Mouse (Mus musculus): ENCODE results near the gene Slc2a10. TPM values are rescaled to one million over a fixed set of nuclear protein-coding genes. Genes with fewer than 3 reads are reported as not detected.
"Not testable (repeated sequence)": the region's sequence is repeated elsewhere in the genome, so short reads cannot be mapped to it uniquely, and the experiment has no call there.

Gene Slc2a10
- polyA plus RNA-seq, 1 experiment from 2014 or later: 7.2 TPM

GRCm38 (mm10) chr2:165510914-165511458 lies 7.4 kb downstream of the Slc2a10 start:
- WGBS: 70% methylated on average over 2 of the region's 2 CpGs
- not testable (repeated sequence) for ATAC-seq (ENCODE audit: insufficient read depth, low FRiP score, low read depth); H3K36me3 ChIP-seq

GRCm38 (mm10) chr2:165511530-165511929 lies 7.9 kb downstream of the Slc2a10 start:
- peaks cover 13% of the 10 kb centered on the region; the same call in 1 of the 2 replicates for H3K4me1 ChIP-seq
- not testable (repeated sequence) for H3K36me3 ChIP-seq; H3K9ac ChIP-seq; H3K4me3 ChIP-seq (replicated peaks); H3K27me3 ChIP-seq (replicated peaks); H3K4me2 ChIP-seq; ATAC-seq (ENCODE audit: insufficient read depth, low FRiP score, low read depth); H3K9me3 ChIP-seq; H3K27ac ChIP-seq
- 80% methylated on average over 4 of the region's 4 CpGs for WGBS

More at GRCm38 (mm10) chr2:165510914-165511458, 7.4 kb downstream of the Slc2a10 start:
- not testable (repeated sequence) for H3K27me3 ChIP-seq (replicated peaks); H3K4me2 ChIP-seq; H3K9me3 ChIP-seq; H3K4me3 ChIP-seq (replicated peaks); H3K9ac ChIP-seq; H3K27ac ChIP-seq
- H3K4me1 ChIP-seq: peaks cover 13% of the 10 kb centered on the region; the same call in 1 of the 2 replicates

- no peak for ATAC-seq (ENCODE audit: insufficient read depth, low FRiP score, low read depth)
- Histone ChIP-seq H3K9ac (no peak overlapping the region), H3K4me2 (no peak overlapping the region), H3K27ac (no peak overlapping the region), H3K4me1 (peaks cover 13% of the 10 kb centered on the region; the same call in 1 of the 2 replicates), H3K36me3 (0 out of 2 replicates have a peak, but pooled peaks cover 3% of the 10 kb centered on the region), H3K27me3 (replicated peaks) (no peaks in the 10 kb centered on the region), H3K9me3 (no peaks in the 10 kb centered on the region), H3K4me3 (replicated peaks) (no peak overlapping the region)
- WGBS: 29% methylated on average over 7 of the region's 7 CpGs
These were observed 8.8 kb downstream of the Slc2a10 start for GRCm38 (mm10) chr2:165512426-165512825.

- 0 out of 2 replicates have a peak, but pooled peaks cover 3% of the 10 kb centered on the region for H3K36me3 ChIP-seq
- H3K27me3 ChIP-seq (replicated peaks): no peaks in the 10 kb centered on the region
- H3K9me3 ChIP-seq: no peaks in the 10 kb centered on the region
- ATAC-seq (ENCODE audit: insufficient read depth, low FRiP score, low read depth): peak; percentile 57; the same call in 1 of the 2 replicates
- H3K27ac ChIP-seq: no peak overlapping the region
- WGBS: 29% methylated on average over 11 of the region's 11 CpGs
- H3K4me2 ChIP-seq: no peak overlapping the region
- no peak overlapping the region for H3K9ac ChIP-seq
- peaks cover 13% of the 10 kb centered on the region; the same call in 1 of the 2 replicates for H3K4me1 ChIP-seq
- no peak overlapping the region for H3K4me3 ChIP-seq (replicated peaks)
These were observed 9.4 kb downstream of the Slc2a10 start for GRCm38 (mm10) chr2:165512870-165513600.

- Histone ChIP-seq H3K4me2 (no peak overlapping the region), H3K27ac (no peak overlapping the region), H3K9ac (no peak overlapping the region), H3K36me3 (peaks cover 9% of the 10 kb centered on the region; the same call in 1 of the 2 replicates), H3K9me3 (no peaks in the 10 kb centered on the region), H3K4me1 (peaks cover 13% of the 10 kb centered on the region; the same call in 1 of the 2 replicates), H3K27me3 (replicated peaks) (no peaks in the 10 kb centered on the region), H3K4me3 (replicated peaks) (no peak overlapping the region)
- ATAC-seq (ENCODE audit: insufficient read depth, low FRiP score, low read depth): no peak
- WGBS: 95% methylated on average over 20 of the region's 20 CpGs
These were observed 11.7 kb downstream of the Slc2a10 start for GRCm38 (mm10) chr2:165515178-165515728.

GRCm38 (mm10) chr2:165525609-165526008 lies 22.0 kb downstream of the Slc2a10 start:
- no peaks in the 10 kb centered on the region for H3K27me3 ChIP-seq (replicated peaks)
- H3K9me3 ChIP-seq: no peaks in the 10 kb centered on the region
- ATAC-seq (ENCODE audit: insufficient read depth, low FRiP score, low read depth): no peak
- H3K4me2 ChIP-seq: no peak overlapping the region
- H3K36me3 ChIP-seq: no peaks in the 10 kb centered on the region
- no peak overlapping the region for H3K27ac ChIP-seq
- no peak overlapping the region for H3K4me3 ChIP-seq (replicated peaks)
- H3K9ac ChIP-seq: no peak overlapping the region
- WGBS: 62% methylated on average over 4 of the region's 4 CpGs
- H3K4me1 ChIP-seq: no peaks in the 10 kb centered on the region

- no peaks in the 10 kb centered on the region for H3K9me3 ChIP-seq
- no peaks in the 10 kb centered on the region for H3K27me3 ChIP-seq (replicated peaks)
- H3K36me3 ChIP-seq: no peaks in the 10 kb centered on the region
- H3K4me3 ChIP-seq (replicated peaks): no peak overlapping the region
- 14% methylated on average over 8 of the region's 8 CpGs for WGBS
- H3K4me1 ChIP-seq: no peaks in the 10 kb centered on the region
- ATAC-seq (ENCODE audit: insufficient read depth, low FRiP score, low read depth): no peak
- H3K9ac ChIP-seq: no peak overlapping the region
- no peak overlapping the region for H3K4me2 ChIP-seq
- no peak overlapping the region for H3K27ac ChIP-seq
These were observed 25.5 kb downstream of the Slc2a10 start for GRCm38 (mm10) chr2:165529106-165529505.

- H3K4me2 ChIP-seq: no peak overlapping the region
These were observed 30.2 kb downstream of the Slc2a10 start for GRCm38 (mm10) chr2:165533789-165534188.

GRCm38 (mm10) chr2:165540975-165541374 lies 37.4 kb downstream of the Slc2a10 start:
- H3K9me3 ChIP-seq: no peaks in the 10 kb centered on the region
- 82% methylated on average over 3 of the region's 3 CpGs for WGBS
- no peak overlapping the region for H3K4me2 ChIP-seq

More at GRCm38 (mm10) chr2:165533789-165534188, 30.2 kb downstream of the Slc2a10 start:
- Histone ChIP-seq H3K36me3 (no peaks in the 10 kb centered on the region), H3K4me3 (replicated peaks) (no peak overlapping the region), H3K27me3 (replicated peaks) (no peaks in the 10 kb centered on the region), H3K27ac (no peak overlapping the region), H3K4me1 (no peaks in the 10 kb centered on the region), H3K9me3 (no peaks in the 10 kb centered on the region), H3K9ac (no peak overlapping the region)
- 65% methylated on average over 6 of the region's 6 CpGs for WGBS
- no peak for ATAC-seq (ENCODE audit: insufficient read depth, low FRiP score, low read depth)

GRCm38 (mm10) chr2:165542939-165543669 lies 39.5 kb downstream of the Slc2a10 start:
- H3K27me3 ChIP-seq (replicated peaks): no peaks in the 10 kb centered on the region
- H3K4me2 ChIP-seq: no peak overlapping the region
- no peak overlapping the region for H3K27ac ChIP-seq
- H3K36me3 ChIP-seq: no peaks in the 10 kb centered on the region
- H3K9ac ChIP-seq: no peak overlapping the region
- no peaks in the 10 kb centered on the region for H3K9me3 ChIP-seq
- 61% methylated on average over 13 of the region's 13 CpGs for WGBS
- no peak for ATAC-seq (ENCODE audit: insufficient read depth, low FRiP score, low read depth)
- no peaks in the 10 kb centered on the region for H3K4me1 ChIP-seq
- no peak overlapping the region for H3K4me3 ChIP-seq (replicated peaks)

More at GRCm38 (mm10) chr2:165540975-165541374, 37.4 kb downstream of the Slc2a10 start:
- Histone ChIP-seq H3K27me3 (replicated peaks) (no peaks in the 10 kb centered on the region), H3K36me3 (no peaks in the 10 kb centered on the region), H3K4me1 (no peaks in the 10 kb centered on the region), H3K9ac (no peak overlapping the region), H3K27ac (no peak overlapping the region), H3K4me3 (replicated peaks) (no peak overlapping the region)
- no peak for ATAC-seq (ENCODE audit: insufficient read depth, low FRiP score, low read depth)

- Histone ChIP-seq H3K36me3 (no peaks in the 10 kb centered on the region), H3K4me3 (replicated peaks) (no peak overlapping the region), H3K9me3 (no peaks in the 10 kb centered on the region), H3K27me3 (replicated peaks) (no peaks in the 10 kb centered on the region), H3K9ac (no peak overlapping the region), H3K27ac (no peak overlapping the region), H3K4me1 (no peaks in the 10 kb centered on the region), H3K4me2 (no peak overlapping the region)
- ATAC-seq (ENCODE audit: insufficient read depth, low FRiP score, low read depth): no peak
- 88% methylated on average over 10 of the region's 10 CpGs for WGBS
These were observed 40.1 kb downstream of the Slc2a10 start for GRCm38 (mm10) chr2:165543670-165544016.

All from stomach, embryonic 15.5 days (tissue).